Mouse (Mus musculus) bone marrow macrophage, adult 2 months (primary cell): ENCODE results near the gene Pate1. TPM values are rescaled to one million over a fixed set of nuclear protein-coding genes. Genes with fewer than 3 reads are reported as not detected.

Source experiments
- H3K27ac ChIP-seq: 2 replicates; pipeline ENCODE4 v1.5.1; 2012; ENCODE audit warnings: low read depth, low read length; ENCODE audit not compliant: insufficient read depth
- H3K4me1 ChIP-seq: 2 replicates; pipeline ENCODE4 v1.6.1; 2012; ENCODE audit warnings: low read length; ENCODE audit not compliant: control insufficient read depth, insufficient read depth
- H3K4me3 ChIP-seq: 2 replicates; pipeline ENCODE4 v1.5.1; 2012; ENCODE audit warnings: mild to moderate bottlenecking, low read length, moderate library complexity; ENCODE audit not compliant: insufficient read depth
- CTCF ChIP-seq: IDR thresholded peaks from 2 replicates; pipeline ENCODE4 v1.5.1; 2012; ENCODE audit warnings: low read depth, mild to moderate bottlenecking, low read length, moderate library complexity
- POLR2A ChIP-seq: IDR thresholded peaks from 2 replicates; pipeline ENCODE4 v1.6.1; 2012; ENCODE audit warnings: mild to moderate bottlenecking, low read depth, low read length, borderline replicate concordance
- polyA plus RNA-seq: library from polyadenylated mRNA; stranded (reverse); fragments of >200 nt; gene quantifications from 2 replicates; pipeline ENCODE4 v1.2.4, GENCODE M21; 2012; ENCODE audit not compliant: missing spikeins, insufficient read depth, insufficient read length

Gene Pate1
- polyA plus RNA-seq = not detected in 2 replicates

DNA sequence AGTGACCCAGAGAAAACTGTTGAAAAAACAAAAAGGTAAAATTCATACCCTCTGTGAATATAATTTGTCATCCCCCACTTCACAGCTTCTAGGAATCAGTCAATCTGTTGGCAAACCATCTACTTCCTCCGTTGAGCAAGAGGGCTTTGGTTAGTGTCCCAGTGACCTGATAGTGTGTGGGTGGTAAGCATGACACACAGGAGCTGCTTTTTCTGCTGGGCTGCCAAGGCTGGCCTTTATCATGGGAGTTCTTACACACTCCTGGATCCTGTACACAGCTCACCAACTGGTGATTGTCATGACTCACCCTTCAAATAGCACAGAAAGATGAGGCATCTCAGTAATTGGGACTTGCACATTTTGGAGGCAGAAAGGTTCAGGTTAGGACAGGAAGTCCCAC, at the start of gene Pate1:
Gene Pate1, minus strand, starts transcription at position 378 of the 400 bp plus-strand sequence.
- TF ChIP-seq POLR2A = no peak
- no peak for TF ChIP-seq CTCF
- Histone ChIP-seq H3K27ac (no peak within 1 kb of the TSS), H3K4me3 (no peak within 1 kb of the TSS)

GRCm38 (mm10) chr9:35707265-35707664, 20.1 kb upstream of the Pate1 start:
- no peak overlapping the region for H3K27ac ChIP-seq
- H3K4me3 ChIP-seq = no peak overlapping the region
- no peaks in the 10 kb centered on the region for H3K4me1 ChIP-seq
- TF ChIP-seq CTCF (no peak), POLR2A (no peak)

More for the DNA sequence above, at the start of gene Pate1:
- no peaks in the 10 kb centered on the region for H3K4me1 ChIP-seq

GRCm38 (mm10) chr9:35691924-35692323, 4.7 kb upstream of the Pate1 start:
- H3K4me1 ChIP-seq = no peaks in the 10 kb centered on the region
- no peak overlapping the region for H3K27ac ChIP-seq
- TF ChIP-seq CTCF (no peak), POLR2A (no peak)
- no peak overlapping the region for H3K4me3 ChIP-seq

- Histone ChIP-seq H3K27ac (no peak overlapping the region), H3K4me3 (no peak overlapping the region), H3K4me1 (no peaks in the 10 kb centered on the region)
- TF ChIP-seq POLR2A (no peak), CTCF (no peak)
Measured at GRCm38 (mm10) chr9:35673557-35673956, 13.6 kb downstream of the Pate1 start.

DNA sequence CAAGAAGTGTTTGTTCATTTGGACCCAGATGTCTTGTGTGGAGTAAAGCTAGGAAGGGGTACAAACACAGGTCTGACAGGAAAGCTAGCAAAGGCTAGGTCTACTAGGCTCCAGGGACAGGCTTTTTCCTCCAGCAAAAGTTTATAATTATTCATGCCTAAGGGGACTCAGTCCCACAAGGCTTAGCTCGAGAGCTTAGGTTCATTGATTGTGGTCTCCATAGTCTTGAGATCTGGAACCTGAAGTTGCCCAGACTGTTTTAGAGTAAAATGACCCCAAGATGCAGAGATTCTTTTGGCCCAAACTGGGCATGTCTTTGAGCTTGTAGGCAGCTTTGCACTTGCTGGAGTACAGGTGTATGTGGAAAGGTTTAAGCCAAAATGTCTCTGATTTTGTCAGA, 39.1 kb downstream of the Pate1 start, which contains the start of gene Pate3:
Gene Pate3, minus strand, starts transcription at position 101 of the 400 bp plus-strand sequence.
- no peaks in the 10 kb centered on the region for H3K4me1 ChIP-seq
- H3K4me3 ChIP-seq = no peak within 1 kb of the TSS
- TF ChIP-seq CTCF = no peak
- TF ChIP-seq POLR2A = no peak
- H3K27ac ChIP-seq = no peak within 1 kb of the TSS

Other genes starting within 250 kb of the Pate1 start
- gene Gm1113, start 169.1 kb downstream of the Pate1 start, polyA plus RNA-seq = not detected in 2 replicates
- gene Ddx25, start 128.9 kb downstream of the Pate1 start, polyA plus RNA-seq = not detected in 2 replicates
- gene Pus3, start 128.8 kb downstream of the Pate1 start, polyA plus RNA-seq = 7.9 and 9.0 TPM in 2 replicates
- not detected in 2 replicates for gene Pate2, start 117.1 kb downstream of the Pate1 start, polyA plus RNA-seq
- 8.8 and 9.4 TPM in 2 replicates for gene Hyls1, start 117.0 kb downstream of the Pate1 start, polyA plus RNA-seq
- not detected in 2 replicates for gene Pate4, start 75.4 kb downstream of the Pate1 start, polyA plus RNA-seq
- not detected in 2 replicates for gene Pate3, start 39.2 kb downstream of the Pate1 start, polyA plus RNA-seq
- not detected in 2 replicates for gene Gm17677, start 53.7 kb upstream of the Pate1 start, polyA plus RNA-seq
- not detected in 2 replicates for gene Gm17727, start 90.7 kb upstream of the Pate1 start, polyA plus RNA-seq
- not detected in 2 replicates for gene Gm27235, start 102.7 kb upstream of the Pate1 start, polyA plus RNA-seq
- gene D730048I06Rik, start 102.7 kb upstream of the Pate1 start, polyA plus RNA-seq = not detected in 2 replicates
- gene 9230110F15Rik, start 156.8 kb upstream of the Pate1 start, polyA plus RNA-seq = not detected in 2 replicates
- gene 9230113P08Rik, start 221.0 kb upstream of the Pate1 start, polyA plus RNA-seq = not detected in 2 replicates